Mouse (Mus musculus) granulocyte monocyte progenitor cell, adult 5-6 weeks (primary cell): ENCODE measurements around the gene Olfr1048. TPM values are rescaled to one million over a fixed set of nuclear protein-coding genes. Genes with fewer than 3 reads are reported as not detected.
"Not testable (repeated sequence)": the region's sequence is repeated elsewhere in the genome, so short reads cannot be mapped to it uniquely, and the experiment has no call there.

Source experiments
- ATAC-seq: replicated peaks from 2 replicates; pipeline ENCODE4 v1.8.0; 2016; ENCODE audit warnings: mild to moderate bottlenecking, moderate TSS enrichment, inconsistent platforms; ENCODE audit not compliant: poor library complexity, severe bottlenecking
- total RNA-seq, 2 experiments: library from RNA; stranded (forward) in 1 of 2; stranded (reverse) in 1 of 2; fragments of 200-712, 200-1000 nt in 1 of 2; fragments of >200 nt in 1 of 2; fragmentation: Nextera tagmentation in 1 of 2; gene quantifications; 2 replicates each; pipeline ENCODE4 v1.2.3; 2014 to 2017

Olfr1048 gene
- total RNA-seq (2014; fragmentation: Nextera tagmentation) (not detected in 2 replicates), total RNA-seq (2017) (not detected in 2 replicates)

DNA sequence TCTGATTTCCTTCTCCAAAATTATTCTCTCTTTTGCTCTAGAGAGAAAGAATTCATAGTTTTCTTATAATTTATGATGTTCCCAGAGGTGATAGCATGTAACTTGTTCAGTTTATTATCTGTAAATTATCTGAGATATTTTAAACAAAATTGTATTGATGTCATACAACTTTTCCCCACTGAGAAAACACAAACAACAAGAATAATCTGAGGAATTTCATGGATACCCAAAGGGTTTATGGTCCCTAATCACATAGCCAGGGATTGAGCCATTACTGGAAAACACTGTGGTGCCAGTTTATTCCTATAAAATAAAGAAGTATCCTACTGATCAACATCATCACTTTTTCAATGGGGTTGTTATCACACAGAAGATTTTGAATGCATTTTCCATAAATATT lies at the start of gene Olfr1048:
Olfr1048 (minus strand) TSS at position 101 of the 400 bp plus-strand sequence.
- ATAC-seq: no peak

- ATAC-seq: not testable (repeated sequence)
Measured at GRCm38 (mm10) chr2:86278988-86279387, 38.9 kb upstream of the Olfr1048 start, which contains the start of gene Olfr1051. Gene Olfr1051 (minus strand): TSS chr2:86279088.

DNA sequence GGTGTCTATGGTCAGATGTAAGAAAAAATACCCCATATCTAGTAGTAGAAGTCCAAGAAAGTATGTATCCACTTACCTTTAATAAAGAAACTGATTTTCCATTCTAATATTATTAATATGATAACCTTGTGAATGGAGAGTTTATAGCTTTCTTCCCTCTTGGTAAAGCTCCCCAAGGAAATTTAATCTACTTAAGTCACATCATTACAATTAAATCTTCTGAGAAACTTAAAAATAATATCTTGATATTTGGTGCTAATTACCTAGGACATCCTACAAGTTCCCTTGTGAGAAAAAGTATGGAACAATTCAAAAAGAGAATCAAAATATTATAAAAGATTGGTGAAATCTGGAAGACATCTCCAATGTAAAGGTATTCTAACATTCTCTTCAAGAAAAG lies 18.1 kb upstream of the Olfr1048 start, which contains the start of gene Olfr1049:
Olfr1049 (minus strand) TSS at position 101 of the 400 bp plus-strand sequence.
- not testable (repeated sequence) for ATAC-seq

GRCm38 (mm10) chr2:86231301-86231700 lies 8.8 kb downstream of the Olfr1048 start, which contains the start of gene Olfr1047:
Gene Olfr1047 (minus strand): TSS chr2:86231401.
- ATAC-seq: no peak

DNA sequence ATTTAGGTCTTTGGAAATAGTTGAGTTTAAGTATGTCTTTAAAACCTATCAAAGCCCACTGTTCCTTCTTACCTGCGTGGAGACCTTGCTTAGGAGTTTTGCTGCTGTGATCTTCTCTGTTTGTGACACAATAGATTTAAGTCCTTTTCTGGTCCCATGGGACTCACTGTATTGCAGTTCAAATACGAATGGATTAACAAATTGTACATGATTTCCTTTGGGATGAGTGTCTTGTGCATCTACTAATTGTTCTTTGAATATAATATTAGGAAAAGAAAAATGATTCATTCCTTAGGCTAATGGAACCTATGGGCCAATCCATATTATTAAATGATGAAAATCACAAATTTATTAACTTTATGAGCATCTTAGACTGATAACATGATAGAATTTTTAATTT lies 20.9 kb downstream of the Olfr1048 start, which contains the start of gene Olfr1046:
Olfr1046 (minus strand) TSS at position 101 of the 400 bp plus-strand sequence.
- ATAC-seq: no peak

GRCm38 (mm10) chr2:86202909-86203308 lies 37.2 kb downstream of the Olfr1048 start, which contains the start of gene Olfr1045:
Gene Olfr1045 (minus strand): TSS chr2:86203009.
- no peak for ATAC-seq

DNA sequence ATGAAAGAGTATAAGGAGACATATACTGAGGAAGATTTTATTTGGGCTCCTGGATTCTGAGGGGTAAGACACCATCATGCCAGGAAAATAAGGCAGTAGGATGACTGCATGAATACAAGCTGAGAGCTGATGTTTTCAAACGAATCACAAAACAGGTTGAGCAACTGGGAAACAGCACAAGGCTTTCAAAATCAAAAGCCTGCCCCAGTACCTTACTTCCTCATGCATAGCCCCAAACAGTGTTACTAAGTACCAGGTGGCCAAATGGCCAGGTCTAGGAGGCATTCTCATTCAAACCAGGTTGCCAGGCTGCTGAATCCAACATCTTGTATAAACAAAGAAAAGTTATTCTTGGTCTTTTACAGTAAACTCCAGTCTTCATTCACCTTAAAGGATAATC lies 44.2 kb downstream of the Olfr1048 start:
- no peak for ATAC-seq

DNA sequence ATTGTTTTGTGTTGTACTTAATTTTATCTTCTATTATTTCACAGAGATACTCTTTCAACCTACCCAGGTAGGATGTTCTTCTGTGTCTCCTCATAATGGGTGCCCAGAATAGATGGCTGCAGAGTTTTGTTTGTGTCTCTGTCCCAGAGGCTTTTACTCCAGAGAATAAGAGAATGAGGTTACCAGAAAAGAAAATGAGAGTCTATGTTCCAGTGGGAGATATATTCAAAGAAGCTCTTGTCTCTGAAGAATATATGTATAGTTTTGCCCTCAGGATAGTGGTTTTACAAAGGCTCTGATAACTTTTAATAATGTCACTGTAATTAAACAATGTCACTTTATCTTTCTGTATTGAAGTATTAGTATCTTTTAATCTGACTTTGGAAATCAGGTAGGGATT lies 54.5 kb downstream of the Olfr1048 start, which contains the start of gene Olfr52:
Olfr52 (minus strand) TSS at position 101 of the 400 bp plus-strand sequence.
- no peak for ATAC-seq

Other genes with a start within 250 kb of the Olfr1048 start
- gene Olfr1031, start 250.0 kb downstream of the Olfr1048 start, total RNA-seq (2014; fragmentation: Nextera tagmentation): not detected in 2 replicates
- not detected in 2 replicates for gene Olfr1031, start 250.0 kb downstream of the Olfr1048 start, total RNA-seq (2017)
- not detected in 2 replicates for gene Olfr1032, start 234.7 kb downstream of the Olfr1048 start, total RNA-seq (2014; fragmentation: Nextera tagmentation)
- gene Olfr1032, start 234.7 kb downstream of the Olfr1048 start, total RNA-seq (2017): not detected in 2 replicates
- 0.71 TPM in 1 of 2 replicates, not detected in the other for gene Olfr1033, start 219.7 kb downstream of the Olfr1048 start, total RNA-seq (2014; fragmentation: Nextera tagmentation)
- not detected in 2 replicates for gene Olfr1033, start 219.7 kb downstream of the Olfr1048 start, total RNA-seq (2017)
- gene Olfr1034, start 194.4 kb downstream of the Olfr1048 start, total RNA-seq (2014; fragmentation: Nextera tagmentation): not detected in 2 replicates
- not detected in 2 replicates for gene Olfr1034, start 194.4 kb downstream of the Olfr1048 start, total RNA-seq (2017)
- gene Olfr1036, start 166.3 kb downstream of the Olfr1048 start, total RNA-seq (2014; fragmentation: Nextera tagmentation): not detected in 2 replicates
- not detected in 2 replicates for gene Olfr1036, start 166.3 kb downstream of the Olfr1048 start, total RNA-seq (2017)
- not detected in 2 replicates for gene Olfr1037, start 152.9 kb downstream of the Olfr1048 start, total RNA-seq (2014; fragmentation: Nextera tagmentation)
- not detected in 2 replicates for gene Olfr1037, start 152.9 kb downstream of the Olfr1048 start, total RNA-seq (2017)
- gene Olfr1039, start 104.4 kb downstream of the Olfr1048 start, total RNA-seq (2014; fragmentation: Nextera tagmentation): not detected in 2 replicates
- not detected in 2 replicates for gene Olfr1039, start 104.4 kb downstream of the Olfr1048 start, total RNA-seq (2017)
- gene Olfr1040, start 93.6 kb downstream of the Olfr1048 start, total RNA-seq (2014; fragmentation: Nextera tagmentation): not detected in 2 replicates
- gene Olfr1040, start 93.6 kb downstream of the Olfr1048 start, total RNA-seq (2017): not detected in 2 replicates
- not detected in 2 replicates for gene Olfr1042, start 78.5 kb downstream of the Olfr1048 start, total RNA-seq (2014; fragmentation: Nextera tagmentation)
- not detected in 2 replicates for gene Olfr1042, start 78.5 kb downstream of the Olfr1048 start, total RNA-seq (2017)
- gene Olfr1043, start 72.8 kb downstream of the Olfr1048 start, total RNA-seq (2014; fragmentation: Nextera tagmentation): not detected in 2 replicates
- gene Olfr1043, start 72.8 kb downstream of the Olfr1048 start, total RNA-seq (2017): not detected in 2 replicates
- gene Olfr1044, start 62.5 kb downstream of the Olfr1048 start, total RNA-seq (2014; fragmentation: Nextera tagmentation): not detected in 2 replicates
- not detected in 2 replicates for gene Olfr1044, start 62.5 kb downstream of the Olfr1048 start, total RNA-seq (2017)
- not detected in 2 replicates for gene Olfr52, start 54.6 kb downstream of the Olfr1048 start, total RNA-seq (2014; fragmentation: Nextera tagmentation)
- gene Olfr52, start 54.6 kb downstream of the Olfr1048 start, total RNA-seq (2017): not detected in 2 replicates
- gene Olfr1045, start 37.3 kb downstream of the Olfr1048 start, total RNA-seq (2014; fragmentation: Nextera tagmentation): not detected in 2 replicates
- gene Olfr1045, start 37.3 kb downstream of the Olfr1048 start, total RNA-seq (2017): not detected in 2 replicates
- not detected in 2 replicates for gene Olfr1046, start 21.0 kb downstream of the Olfr1048 start, total RNA-seq (2014; fragmentation: Nextera tagmentation)
- gene Olfr1046, start 21.0 kb downstream of the Olfr1048 start, total RNA-seq (2017): not detected in 2 replicates
- not detected in 2 replicates for gene Olfr1047, start 8.9 kb downstream of the Olfr1048 start, total RNA-seq (2014; fragmentation: Nextera tagmentation)
- not detected in 2 replicates for gene Olfr1047, start 8.9 kb downstream of the Olfr1048 start, total RNA-seq (2017)
- not detected in 2 replicates for gene Olfr1049, start 18.0 kb upstream of the Olfr1048 start, total RNA-seq (2014; fragmentation: Nextera tagmentation)
- not detected in 2 replicates for gene Olfr1049, start 18.0 kb upstream of the Olfr1048 start, total RNA-seq (2017)
- not detected in 2 replicates for gene Olfr1051, start 38.8 kb upstream of the Olfr1048 start, total RNA-seq (2014; fragmentation: Nextera tagmentation)
- not detected in 2 replicates for gene Olfr1051, start 38.8 kb upstream of the Olfr1048 start, total RNA-seq (2017)
- gene Olfr1052, start 52.2 kb upstream of the Olfr1048 start, total RNA-seq (2014; fragmentation: Nextera tagmentation): not detected in 2 replicates
- not detected in 2 replicates for gene Olfr1052, start 52.2 kb upstream of the Olfr1048 start, total RNA-seq (2017)
- gene Olfr1053, start 75.0 kb upstream of the Olfr1048 start, total RNA-seq (2014; fragmentation: Nextera tagmentation): not detected in 2 replicates
- not detected in 2 replicates for gene Olfr1053, start 75.0 kb upstream of the Olfr1048 start, total RNA-seq (2017)
- not detected in 2 replicates for gene Olfr1054, start 95.1 kb upstream of the Olfr1048 start, total RNA-seq (2014; fragmentation: Nextera tagmentation)
- not detected in 2 replicates for gene Olfr1054, start 95.1 kb upstream of the Olfr1048 start, total RNA-seq (2017)
- not detected in 2 replicates for gene Olfr1055, start 110.0 kb upstream of the Olfr1048 start, total RNA-seq (2014; fragmentation: Nextera tagmentation)
- gene Olfr1055, start 110.0 kb upstream of the Olfr1048 start, total RNA-seq (2017): not detected in 2 replicates
- gene Olfr1056, start 122.2 kb upstream of the Olfr1048 start, total RNA-seq (2014; fragmentation: Nextera tagmentation): not detected in 2 replicates
- not detected in 2 replicates for gene Olfr1056, start 122.2 kb upstream of the Olfr1048 start, total RNA-seq (2017)
- gene Olfr1057, start 138.1 kb upstream of the Olfr1048 start, total RNA-seq (2014; fragmentation: Nextera tagmentation): not detected in 2 replicates
- gene Olfr1057, start 138.1 kb upstream of the Olfr1048 start, total RNA-seq (2017): not detected in 2 replicates
- gene Olfr1058, start 148.3 kb upstream of the Olfr1048 start, total RNA-seq (2014; fragmentation: Nextera tagmentation): not detected in 2 replicates
- not detected in 2 replicates for gene Olfr1058, start 148.3 kb upstream of the Olfr1048 start, total RNA-seq (2017)
- not detected in 2 replicates for gene Olfr1061, start 173.8 kb upstream of the Olfr1048 start, total RNA-seq (2014; fragmentation: Nextera tagmentation)
- gene Olfr1061, start 173.8 kb upstream of the Olfr1048 start, total RNA-seq (2017): not detected in 2 replicates
- not detected in 2 replicates for gene Olfr1062, start 186.5 kb upstream of the Olfr1048 start, total RNA-seq (2014; fragmentation: Nextera tagmentation)
- not detected in 2 replicates for gene Olfr1062, start 186.5 kb upstream of the Olfr1048 start, total RNA-seq (2017)
- not detected in 2 replicates for gene Olfr1065, start 210.3 kb upstream of the Olfr1048 start, total RNA-seq (2014; fragmentation: Nextera tagmentation)
- gene Olfr1065, start 210.3 kb upstream of the Olfr1048 start, total RNA-seq (2017): not detected in 2 replicates
- not detected in 2 replicates for gene Olfr1066, start 216.0 kb upstream of the Olfr1048 start, total RNA-seq (2014; fragmentation: Nextera tagmentation)
- gene Olfr1066, start 216.0 kb upstream of the Olfr1048 start, total RNA-seq (2017): not detected in 2 replicates
- not detected in 2 replicates for gene Olfr228, start 247.1 kb upstream of the Olfr1048 start, total RNA-seq (2014; fragmentation: Nextera tagmentation)
- gene Olfr228, start 247.1 kb upstream of the Olfr1048 start, total RNA-seq (2017): not detected in 2 replicates